Mouse (Mus musculus) midbrain, embryonic 13.5 days (tissue): ENCODE measurements at regions not wholly inside any gene's neighbourhood (a gene's known extent, or its start where the extent isn't known, plus 50 kb on each side); places are given as distances from the start of the nearest gene placed in this dataset.

Source experiments
- ATAC-seq: fragments of 200-750 bp; cut with Nextera tagmentation; 2 replicates; pipeline ENCODE4 v1.8.0; 2017; ENCODE audit warnings: mild to moderate bottlenecking, moderate TSS enrichment, moderate library complexity
- H3K27ac ChIP-seq: fragments of 300-500 bp; sonication (generic); 2 replicates; pipeline ENCODE4 v1.5.1; 2015; ENCODE audit warnings: inconsistent platforms, mild to moderate bottlenecking, moderate library complexity
- H3K27me3 ChIP-seq: fragments of 300-500 bp; sonication (generic); 2 replicates; pipeline ENCODE4 v1.6.1; 2015; ENCODE audit warnings: mild to moderate bottlenecking, inconsistent platforms
- H3K36me3 ChIP-seq: fragments of 300-500 bp; sonication (generic); 2 replicates; pipeline ENCODE4 v1.6.1; 2015; ENCODE audit warnings: mild to moderate bottlenecking, inconsistent platforms
- H3K4me1 ChIP-seq: fragments of 300-500 bp; sonication (generic); replicated peaks from 2 replicates; pipeline ENCODE4 v1.6.1; 2015; ENCODE audit warnings: inconsistent platforms
- H3K4me2 ChIP-seq: fragments of 300-500 bp; sonication (generic); replicated peaks from 2 replicates; pipeline ENCODE4 v1.6.1; 2015; ENCODE audit warnings: moderate library complexity, mild to moderate bottlenecking, inconsistent platforms
- H3K4me3 ChIP-seq: fragments of 300-500 bp; sonication (generic); replicated peaks from 2 replicates; pipeline ENCODE4 v1.5.1; 2015; ENCODE audit warnings: mild to moderate bottlenecking, inconsistent platforms
- H3K9ac ChIP-seq: fragments of 300-500 bp; sonication (generic); replicated peaks from 2 replicates; pipeline ENCODE4 v1.6.1; 2015; ENCODE audit warnings: mild to moderate bottlenecking, inconsistent platforms
- H3K9me3 ChIP-seq: fragments of 300-500 bp; sonication (generic); 2 replicates; pipeline ENCODE4 v1.6.1; 2016; ENCODE audit warnings: mild to moderate bottlenecking, inconsistent platforms
- whole genome bisulfite sequencing: fragments of 180-500 bp; shearing (Covaris S2); methylation state at CpG from one replicate; pipeline ENCODE4 v1.1.7; 2015; 5-methylcytosine and 5-hydroxymethylcytosine counted together

DNA sequence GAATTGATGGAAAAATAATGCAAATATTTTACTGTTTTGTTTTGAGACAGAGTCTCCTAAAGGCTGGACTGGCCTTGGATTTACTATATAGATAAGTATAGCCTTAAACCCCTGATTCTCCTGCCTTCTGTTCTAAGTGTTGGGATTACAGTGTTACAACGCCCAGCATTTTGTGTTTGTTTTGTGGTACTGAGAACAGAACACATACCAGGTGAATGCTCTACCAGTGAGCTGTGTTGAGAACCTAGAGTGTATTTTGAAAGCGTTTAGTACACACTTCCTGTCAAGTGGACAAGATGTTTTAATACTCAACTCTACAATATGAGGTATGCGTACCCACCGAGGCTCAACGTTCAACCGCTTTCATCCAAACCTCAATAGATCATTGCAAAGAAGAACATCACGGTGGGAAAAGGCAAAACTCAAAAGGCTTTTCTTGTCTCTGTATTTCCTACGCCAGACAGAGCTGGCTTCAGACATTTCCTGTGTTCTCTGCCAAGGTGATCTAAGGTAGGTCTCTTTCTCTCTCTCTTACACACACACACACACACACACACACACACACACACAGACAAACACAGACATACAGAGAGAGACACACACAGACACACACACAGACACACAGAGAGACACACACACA lies 104.3 kb upstream of the Cpm start:
- H3K9ac ChIP-seq: no peak overlapping the region
- H3K4me1 ChIP-seq: no peaks in the 10 kb centered on the region
- no peaks in the 10 kb centered on the region for H3K27me3 ChIP-seq
- no peak for ATAC-seq
- H3K36me3 ChIP-seq: no peaks in the 10 kb centered on the region
- no peak overlapping the region for H3K27ac ChIP-seq
- 88% methylated on average over 8 of the region's 8 CpGs for WGBS
- no peak overlapping the region for H3K4me3 ChIP-seq
- no peaks in the 10 kb centered on the region for H3K9me3 ChIP-seq
- H3K4me2 ChIP-seq: no peak overlapping the region

DNA sequence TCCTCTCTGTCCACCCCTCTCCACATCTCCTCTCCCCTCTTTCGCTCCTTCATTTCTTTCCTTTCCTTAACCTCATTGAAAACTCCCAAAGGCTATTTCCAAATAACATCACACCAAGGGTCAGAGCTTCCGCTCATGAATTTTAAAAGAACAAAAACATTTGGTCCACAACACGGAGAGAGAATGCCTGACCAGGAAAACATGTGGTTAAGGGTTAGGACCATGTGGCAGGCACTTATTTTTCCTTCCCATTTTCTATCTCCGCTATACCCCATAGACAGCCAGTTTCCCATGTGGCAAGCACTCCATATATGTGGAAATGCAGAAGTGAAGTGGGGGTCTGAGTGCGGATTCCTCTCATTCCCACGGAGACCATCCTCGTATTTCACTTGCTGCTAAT lies 105.2 kb upstream of the Cpm start:
- H3K27me3 ChIP-seq: peaks cover 4% of the 10 kb centered on the region; the same call in 1 of the 2 replicates
- 84% methylated on average over 7 of the region's 7 CpGs for WGBS
- no peak overlapping the region for H3K27ac ChIP-seq
- no peak overlapping the region for H3K9ac ChIP-seq
- no peaks in the 10 kb centered on the region for H3K4me1 ChIP-seq
- no peak overlapping the region for H3K4me2 ChIP-seq
- ATAC-seq: no peak
- H3K9me3 ChIP-seq: no peaks in the 10 kb centered on the region
- no peaks in the 10 kb centered on the region for H3K36me3 ChIP-seq
- no peak overlapping the region for H3K4me3 ChIP-seq

DNA sequence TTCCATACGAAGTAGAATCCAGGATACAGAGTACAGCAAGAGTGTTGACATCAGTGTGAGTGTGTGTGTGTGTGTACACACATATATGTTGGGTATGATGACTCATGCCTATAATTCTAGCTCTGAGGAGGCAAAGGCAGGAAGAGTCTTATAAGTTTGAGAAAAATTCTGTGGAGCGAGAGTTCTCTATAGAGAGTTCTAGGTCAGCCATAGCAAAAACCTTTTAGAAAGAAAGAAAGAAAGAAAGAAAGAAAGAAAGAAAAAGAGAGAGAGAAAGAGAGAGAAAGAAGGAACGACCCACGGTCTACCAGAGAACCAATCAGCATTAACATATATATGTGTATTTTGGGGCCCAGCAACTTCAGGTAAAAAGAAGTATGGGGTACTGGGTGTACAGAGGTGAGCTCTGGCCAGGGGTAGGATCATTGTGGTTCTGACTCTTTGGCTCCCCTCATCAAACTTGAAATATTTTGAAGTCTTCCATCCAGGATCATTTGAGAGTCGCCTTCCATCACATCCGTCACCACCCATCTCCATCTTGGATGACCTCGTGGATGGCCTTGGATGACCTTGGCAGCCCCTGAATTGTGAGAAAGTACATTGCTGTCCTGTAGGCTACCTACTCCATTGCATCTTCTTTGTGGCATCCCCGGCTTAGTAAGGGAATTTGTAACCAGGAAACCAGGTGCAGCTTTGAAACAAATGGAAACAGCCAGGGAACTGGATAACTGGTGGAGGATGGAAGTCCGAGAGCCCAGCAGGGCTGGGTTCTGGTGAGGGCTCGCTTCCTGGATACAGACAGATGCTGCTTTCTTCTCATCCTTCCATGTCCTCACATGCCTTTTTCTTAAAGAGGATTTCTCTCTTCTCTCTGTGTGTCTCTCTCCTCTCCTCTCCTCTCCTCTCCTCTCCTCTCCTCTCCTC lies 106.1 kb upstream of the Cpm start:
- no peak for ATAC-seq
- Histone ChIP-seq H3K4me3 (no peak overlapping the region), H3K4me1 (no peaks in the 10 kb centered on the region), H3K36me3 (no peaks in the 10 kb centered on the region), H3K4me2 (no peak overlapping the region), H3K27ac (no peak overlapping the region), H3K9me3 (no peaks in the 10 kb centered on the region), H3K27me3 (peaks cover 4% of the 10 kb centered on the region; the same call in 1 of the 2 replicates), H3K9ac (no peak overlapping the region)
- WGBS: 86% methylated on average over 10 of the region's 10 CpGs

DNA sequence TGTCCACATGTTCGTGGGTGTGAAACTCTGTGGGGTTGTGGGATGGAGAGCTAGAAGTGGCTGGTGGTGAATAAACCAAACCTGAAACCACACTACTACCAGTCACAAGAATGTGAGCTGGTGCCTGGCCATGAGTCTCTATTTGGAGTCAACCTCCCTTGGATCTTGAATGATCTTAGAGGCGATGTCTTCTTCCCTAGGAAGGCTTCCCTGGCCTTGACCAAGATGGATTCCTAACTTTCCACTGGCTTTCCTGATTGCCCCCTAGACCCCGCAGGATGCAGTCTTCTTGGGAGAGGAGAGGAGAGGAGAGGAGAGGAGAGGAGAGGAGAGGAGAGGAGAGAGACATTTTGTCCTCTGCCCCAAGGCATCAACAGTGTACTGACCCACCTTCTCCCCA lies 106.9 kb upstream of the Cpm start:
- ATAC-seq: no peak
- no peaks in the 10 kb centered on the region for H3K4me1 ChIP-seq
- WGBS: 85% methylated on average over 3 of the region's 3 CpGs

DNA sequence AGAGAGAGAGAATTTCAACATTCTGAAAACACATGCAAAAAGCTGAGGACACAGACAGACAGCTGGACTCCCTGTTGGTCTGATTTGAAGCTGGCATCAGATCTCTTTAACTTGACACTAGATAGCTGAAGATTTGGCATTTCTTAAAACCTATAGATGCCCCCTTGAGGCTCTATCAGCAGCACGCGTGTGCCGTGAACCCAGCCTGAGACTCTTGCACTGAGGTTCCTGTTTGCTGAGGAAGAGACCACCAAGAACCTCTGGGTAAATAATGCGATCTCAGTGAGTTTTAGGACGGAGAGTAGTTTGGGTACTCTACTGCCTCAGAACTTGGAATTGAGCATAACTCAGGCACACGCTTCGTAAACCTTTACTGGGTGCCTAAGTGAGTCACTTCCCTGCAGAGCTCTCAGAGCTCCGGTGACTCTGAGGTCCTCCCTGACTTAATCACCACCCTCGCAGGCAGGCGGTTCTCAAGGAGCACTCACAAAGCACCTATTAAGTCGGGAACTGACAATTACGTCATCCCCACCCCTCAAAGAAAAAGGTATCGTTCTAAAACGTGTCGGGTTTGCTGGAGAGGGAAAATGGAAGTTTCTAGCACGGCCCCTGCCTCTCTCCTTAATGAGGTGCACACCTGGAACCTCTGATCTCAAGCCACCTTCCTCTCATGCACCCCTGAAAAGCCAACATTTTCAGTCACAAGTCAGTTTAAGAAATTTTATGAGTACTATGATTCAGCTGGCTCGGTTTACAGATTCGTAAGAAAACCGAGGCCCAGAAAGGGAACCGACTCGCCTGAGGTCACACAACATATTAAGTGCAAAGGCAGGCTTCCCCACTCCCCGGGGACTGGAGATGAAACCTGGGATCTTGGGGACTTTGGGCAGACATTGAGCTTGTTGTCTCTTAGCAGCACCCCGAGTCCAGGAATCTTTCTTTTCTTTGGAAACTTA lies 107.7 kb upstream of the Cpm start:
- Histone ChIP-seq H3K36me3 (no peaks in the 10 kb centered on the region), H3K27ac (no peak overlapping the region), H3K4me1 (no peaks in the 10 kb centered on the region), H3K9ac (no peak overlapping the region), H3K27me3 (peaks cover 4% of the 10 kb centered on the region; the same call in 1 of the 2 replicates), H3K9me3 (no peaks in the 10 kb centered on the region), H3K4me2 (no peak overlapping the region), H3K4me3 (no peak overlapping the region)
- 74% methylated on average over 23 of the region's 23 CpGs for WGBS
- ATAC-seq: no peak

More for the DNA sequence above, 106.9 kb upstream of the Cpm start:
- H3K4me2 ChIP-seq: no peak overlapping the region
- H3K27ac ChIP-seq: no peak overlapping the region
- H3K9me3 ChIP-seq: no peaks in the 10 kb centered on the region
- H3K36me3 ChIP-seq: no peaks in the 10 kb centered on the region
- H3K27me3 ChIP-seq: peaks cover 4% of the 10 kb centered on the region; the same call in 1 of the 2 replicates
- no peak overlapping the region for H3K4me3 ChIP-seq
- H3K9ac ChIP-seq: no peak overlapping the region

DNA sequence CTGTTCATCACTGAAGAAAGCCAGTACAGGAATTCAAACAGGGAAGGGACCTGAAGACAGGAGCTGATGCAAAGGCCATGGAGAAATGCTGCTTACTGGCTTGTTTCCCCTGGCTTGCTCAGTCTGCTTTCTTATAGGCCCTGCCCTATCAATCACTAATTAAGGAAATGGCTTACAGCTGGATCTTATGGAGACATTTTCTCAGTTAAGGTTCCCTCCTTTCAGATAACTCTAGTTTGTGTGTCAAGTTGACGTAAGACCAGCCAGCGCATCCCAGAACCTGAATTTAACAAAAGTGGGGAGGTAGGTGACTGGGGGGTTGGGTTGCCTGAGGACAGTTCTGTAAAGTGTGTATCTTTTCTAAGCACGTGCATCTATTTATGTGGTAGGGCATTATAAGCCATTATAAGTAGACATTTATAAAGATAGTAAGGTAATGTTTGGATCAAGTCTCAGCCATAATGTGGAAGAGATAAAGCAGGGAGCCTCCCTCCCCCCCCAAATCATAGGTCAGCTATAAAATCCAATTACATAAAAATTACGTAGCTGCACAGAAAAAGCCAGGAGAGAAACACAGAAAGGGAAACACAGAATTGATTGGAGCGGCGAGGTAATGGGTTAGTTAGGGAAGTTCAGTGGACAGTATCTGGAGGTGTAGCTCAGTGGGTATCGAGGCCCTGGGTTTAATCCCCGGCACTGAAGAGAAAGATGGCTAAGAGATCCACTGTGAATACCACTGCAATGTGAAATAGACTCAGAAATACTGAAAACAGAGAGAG lies 108.6 kb upstream of the Cpm start:
- Histone ChIP-seq H3K4me3 (no peak overlapping the region), H3K27me3 (peaks cover 4% of the 10 kb centered on the region; the same call in 1 of the 2 replicates), H3K36me3 (no peaks in the 10 kb centered on the region), H3K9me3 (no peaks in the 10 kb centered on the region), H3K27ac (no peak overlapping the region), H3K9ac (no peak overlapping the region), H3K4me2 (no peak overlapping the region), H3K4me1 (no peaks in the 10 kb centered on the region)
- no peak for ATAC-seq
- 93% methylated on average over 8 of the region's 8 CpGs for WGBS

DNA sequence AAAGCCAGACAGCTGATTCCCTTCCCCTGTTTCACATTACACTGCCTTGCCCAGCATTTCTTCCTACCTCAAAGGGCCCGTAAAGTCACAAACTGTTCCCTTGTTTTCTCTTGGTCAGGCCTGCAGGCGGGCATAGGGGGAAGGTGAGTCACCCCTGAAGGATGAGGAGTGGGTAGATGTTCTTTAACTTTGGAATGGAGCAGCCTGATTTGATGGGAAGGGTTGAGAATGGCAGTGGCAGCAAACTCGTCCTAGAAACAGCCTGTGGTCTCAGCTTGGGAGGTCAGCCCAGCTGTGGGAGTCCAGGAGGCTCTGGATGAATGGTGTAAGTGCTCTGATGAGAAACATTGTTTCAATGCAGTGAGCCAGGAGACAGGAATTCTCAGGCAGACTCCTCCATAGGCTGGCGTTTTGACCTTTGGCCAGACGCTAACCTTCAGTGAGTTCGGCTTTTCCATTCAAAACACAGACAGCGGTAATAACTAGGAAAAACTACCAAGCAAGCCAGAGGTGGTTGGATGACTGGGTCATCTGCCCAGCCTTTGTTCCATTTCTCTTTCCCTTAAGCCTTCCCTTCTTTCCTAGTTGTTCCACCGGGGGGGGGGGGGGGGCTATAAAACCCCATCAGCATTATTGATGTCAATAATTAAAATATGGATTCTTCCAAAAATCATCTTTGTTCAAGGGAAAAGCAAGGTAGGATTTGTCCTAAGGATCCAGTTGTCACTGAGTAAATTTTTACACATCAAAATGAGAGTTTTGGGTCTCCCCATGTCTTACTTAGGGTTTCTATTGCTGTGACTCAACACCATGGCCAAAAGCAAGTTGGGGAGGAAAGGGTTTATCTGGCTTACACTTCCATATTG lies 109.4 kb upstream of the Cpm start:
- peaks cover 4% of the 10 kb centered on the region; the same call in 1 of the 2 replicates for H3K27me3 ChIP-seq
- no peaks in the 10 kb centered on the region for H3K36me3 ChIP-seq
- no peak overlapping the region for H3K4me3 ChIP-seq
- ATAC-seq: no peak
- H3K4me1 ChIP-seq: no peaks in the 10 kb centered on the region
- WGBS: 33% methylated on average over 8 of the region's 8 CpGs
- no peak overlapping the region for H3K4me2 ChIP-seq
- H3K27ac ChIP-seq: no peak overlapping the region
- H3K9ac ChIP-seq: no peak overlapping the region
- H3K9me3 ChIP-seq: no peaks in the 10 kb centered on the region

DNA sequence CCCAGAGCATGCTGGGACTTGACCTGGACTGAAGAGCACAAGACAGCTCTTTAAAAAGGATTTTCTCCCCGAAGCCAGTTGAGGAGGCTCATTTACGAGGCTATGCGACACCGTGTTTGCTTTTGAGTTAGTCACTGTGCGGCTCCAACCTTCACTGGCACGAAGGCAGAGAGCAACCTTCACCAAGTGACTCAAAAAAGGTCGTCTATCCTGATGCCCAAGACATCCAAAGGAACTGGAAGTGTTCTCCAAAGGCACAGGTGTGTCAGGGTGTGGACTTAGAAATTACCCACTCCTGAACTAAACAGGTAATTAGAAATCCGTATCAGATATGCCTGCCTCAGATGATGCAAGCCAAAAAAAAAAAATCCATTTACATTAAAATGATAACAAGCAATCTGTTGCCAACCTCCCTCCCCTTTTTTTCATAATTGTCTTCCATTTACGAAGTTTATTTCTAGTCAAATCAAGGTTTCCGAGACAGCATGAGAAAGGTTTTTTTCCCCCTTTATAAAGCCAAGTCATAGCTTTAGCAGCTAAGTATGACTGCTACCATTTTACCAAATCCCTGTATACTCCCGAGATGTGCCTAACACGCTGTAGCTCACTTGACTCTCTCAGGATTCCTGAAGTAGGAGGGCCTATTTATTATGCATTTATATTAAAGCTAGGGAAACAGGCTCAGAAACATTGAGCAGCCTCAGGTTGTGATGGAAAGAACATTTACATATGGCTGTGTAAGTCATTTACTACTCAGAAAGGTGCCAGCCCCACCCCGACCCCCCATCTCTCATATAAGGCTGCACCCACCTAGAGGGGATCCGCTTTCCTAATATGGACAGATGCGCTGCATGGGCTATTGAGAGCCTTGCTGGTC lies 110.3 kb upstream of the Cpm start:
- Histone ChIP-seq H3K4me3 (no peak overlapping the region), H3K4me1 (no peaks in the 10 kb centered on the region), H3K36me3 (no peaks in the 10 kb centered on the region), H3K27ac (no peak overlapping the region), H3K9ac (no peak overlapping the region), H3K4me2 (no peak overlapping the region), H3K27me3 (peaks cover 4% of the 10 kb centered on the region; the same call in 1 of the 2 replicates), H3K9me3 (no peaks in the 10 kb centered on the region; the same call in 1 of the 2 replicates)
- ATAC-seq: no peak
- 63% methylated on average over 15 of the region's 15 CpGs for WGBS

DNA sequence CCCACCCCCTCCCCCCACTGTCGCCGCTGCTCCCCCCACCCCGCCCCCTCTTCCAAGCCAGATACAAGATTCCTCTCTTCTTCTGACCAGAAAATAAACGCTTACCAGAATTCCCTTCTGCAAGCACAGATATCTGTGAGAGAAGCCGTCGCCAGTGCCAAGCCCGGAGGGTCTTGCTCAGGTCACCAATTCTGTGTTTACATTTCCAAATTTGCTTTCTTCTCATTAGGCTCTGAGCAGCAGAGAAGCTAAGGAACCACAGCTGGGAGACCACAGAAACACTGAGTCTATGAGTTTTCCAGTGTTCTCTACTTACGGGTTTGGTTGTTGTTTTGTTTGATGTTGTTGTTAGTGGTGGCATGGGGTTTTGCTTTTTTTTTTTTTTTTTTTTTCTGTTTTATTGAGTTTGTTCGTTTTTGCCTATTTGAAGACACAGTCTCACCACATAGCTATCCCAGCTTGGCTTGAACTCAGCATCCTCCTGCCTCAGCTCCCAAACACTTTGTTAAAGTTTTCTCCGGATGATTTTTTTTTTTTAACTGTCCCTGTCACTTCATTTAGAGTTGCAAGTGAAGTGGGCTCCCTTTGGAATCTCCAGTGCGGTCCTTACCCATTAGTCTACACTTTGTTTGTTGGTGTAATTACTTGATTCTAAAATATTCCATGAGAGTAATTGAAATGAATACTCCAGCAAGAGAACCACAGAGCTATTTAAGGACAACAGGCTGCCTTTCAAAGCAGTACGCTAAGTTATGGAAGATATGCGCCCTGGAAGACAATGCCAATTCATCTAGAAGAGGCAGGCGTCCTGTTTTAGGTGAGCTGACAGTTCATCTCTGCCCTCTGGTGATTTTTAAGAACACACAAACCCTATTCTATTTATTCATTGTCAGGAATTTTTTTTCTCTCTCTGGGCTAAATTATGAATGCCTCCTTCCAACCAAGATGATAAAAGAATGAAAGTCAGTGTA lies 111.2 kb upstream of the Cpm start:
- WGBS: 75% methylated on average over 13 of the region's 14 CpGs
- no peaks in the 10 kb centered on the region; the same call in 1 of the 2 replicates for H3K9me3 ChIP-seq
- ATAC-seq: no peak
- no peak overlapping the region for H3K27ac ChIP-seq
- no peak overlapping the region for H3K9ac ChIP-seq
- no peak overlapping the region for H3K4me2 ChIP-seq
- H3K36me3 ChIP-seq: no peaks in the 10 kb centered on the region
- H3K4me1 ChIP-seq: no peaks in the 10 kb centered on the region
- no peak overlapping the region for H3K4me3 ChIP-seq
- H3K27me3 ChIP-seq: peaks cover 4% of the 10 kb centered on the region; the same call in 1 of the 2 replicates
